Mouse (Mus musculus) forebrain, embryonic 16.5 days (tissue): ENCODE measurements around the gene Epha7. TPM values are rescaled to one million over a fixed set of nuclear protein-coding genes. Genes with fewer than 3 reads are reported as not detected.

Source experiments
- ATAC-seq: fragments of 200-750 bp; cut with Nextera tagmentation; 2 replicates; pipeline ENCODE4 v1.8.0; 2017; ENCODE audit warnings: mild to moderate bottlenecking, moderate library complexity
- H3K27ac ChIP-seq: fragments of 300-500 bp; sonication (generic); 2 replicates; pipeline ENCODE4 v1.5.1; 2014; ENCODE audit warnings: low read length, control low read depth
- H3K27me3 ChIP-seq: fragments of 300-500 bp; sonication (generic); replicated peaks from 2 replicates; pipeline ENCODE4 v1.6.1; 2014; ENCODE audit warnings: low read length; ENCODE audit not compliant: control insufficient read depth, insufficient read depth
- H3K36me3 ChIP-seq: fragments of 300-500 bp; sonication (generic); 2 replicates; pipeline ENCODE4 v1.6.1; 2014; ENCODE audit not compliant: control insufficient read depth, insufficient read depth
- H3K4me1 ChIP-seq: fragments of 300-500 bp; sonication (generic); replicated peaks from 2 replicates; pipeline ENCODE4 v1.6.1; 2014; ENCODE audit warnings: low read length; ENCODE audit not compliant: control insufficient read depth, insufficient read depth
- H3K4me2 ChIP-seq: fragments of 300-500 bp; sonication (generic); 2 replicates; pipeline ENCODE4 v1.6.1; 2014; ENCODE audit warnings: mild to moderate bottlenecking, low read length, control low read depth
- H3K4me3 ChIP-seq: fragments of 300-500 bp; sonication (generic); replicated peaks from 2 replicates; pipeline ENCODE4 v1.5.1; 2014; ENCODE audit warnings: mild to moderate bottlenecking, low read length, control low read depth
- H3K9ac ChIP-seq: fragments of 300-500 bp; sonication (generic); replicated peaks from 2 replicates; pipeline ENCODE4 v1.6.1; 2014; ENCODE audit warnings: low read depth, low read length, control low read depth
- H3K9me3 ChIP-seq: fragments of 300-500 bp; sonication (generic); 2 replicates; pipeline ENCODE4 v1.6.1; 2016; ENCODE audit warnings: low read length; ENCODE audit not compliant: control insufficient read depth
- WGBS: fragments of 180-500 bp; shearing (Covaris S2); extraction: QIAGEN DNeasy Blood & Tissue Kit; methylation state at CpG from one replicate; pipeline ENCODE4 v1.1.7; 2014; 5-methylcytosine and 5-hydroxymethylcytosine counted together
- polyA plus RNA-seq: library from polyadenylated mRNA; unstranded; fragments of >200 nt; fragmentation: Nextera tagmentation; extraction: Ambion mirVana; gene quantifications from 2 replicates; pipeline ENCODE4 v1.2.1, GENCODE M21; 2015

Epha7 gene
- polyA plus RNA-seq, 1 experiment from 2014 or later: 69.8 TPM

- no peak overlapping the region for H3K9ac ChIP-seq
- H3K36me3 ChIP-seq: no peaks in the 10 kb centered on the region
- no peaks in the 10 kb centered on the region for H3K4me1 ChIP-seq
- no peak overlapping the region for H3K4me2 ChIP-seq
- H3K27ac ChIP-seq: no peak overlapping the region
- no peaks in the 10 kb centered on the region for H3K9me3 ChIP-seq
- H3K27me3 ChIP-seq: no peaks in the 10 kb centered on the region
- ATAC-seq: peak; percentile 45
- WGBS: 19% methylated on average over 3 of the region's 3 CpGs
- H3K4me3 ChIP-seq: no peak overlapping the region
Measured at GRCm38 (mm10) chr4:28967584-28968315, 154.8 kb downstream of the Epha7 start.

DNA sequence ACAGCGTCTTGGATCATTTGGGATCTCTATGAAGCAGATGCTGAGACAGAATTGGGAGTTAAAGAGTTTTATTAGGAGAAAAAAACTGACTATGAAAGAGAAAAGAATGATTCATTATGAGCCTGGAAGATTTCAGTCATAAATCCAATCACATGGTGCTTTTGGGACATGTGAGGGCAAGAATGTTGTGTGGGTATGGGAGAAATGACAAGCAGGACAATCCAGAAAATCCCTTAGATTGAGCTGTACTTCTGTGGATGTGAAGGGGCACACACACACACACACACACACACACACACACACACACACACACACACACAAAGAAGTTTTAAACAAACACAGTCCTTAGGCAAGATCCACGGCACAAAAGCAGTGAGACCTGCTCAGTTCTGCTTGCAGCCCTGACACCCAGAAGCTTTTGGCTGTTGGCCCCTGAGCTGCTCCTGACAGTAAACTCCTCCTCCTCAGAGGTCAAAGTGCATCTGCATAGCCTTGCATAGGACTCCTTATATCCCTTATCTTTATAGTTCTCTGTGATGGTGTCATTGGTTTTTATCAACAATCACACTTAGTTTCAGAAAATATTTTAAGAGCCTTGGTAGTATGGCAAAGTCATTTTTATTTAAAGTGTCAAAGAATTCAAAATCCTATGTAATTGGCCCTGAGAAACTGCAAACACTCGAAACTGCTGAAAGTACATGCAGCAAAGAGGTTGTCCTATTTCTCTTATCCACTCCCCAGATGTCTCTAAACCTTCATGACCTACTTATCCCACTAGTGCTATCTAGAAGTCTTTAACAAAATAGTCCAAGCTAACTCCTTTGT lies 185.7 kb downstream of the Epha7 start:
- WGBS: 51% methylated on average over 3 of the region's 3 CpGs
- Histone ChIP-seq H3K4me1 (no peaks in the 10 kb centered on the region), H3K27me3 (no peaks in the 10 kb centered on the region), H3K27ac (no peak overlapping the region), H3K4me3 (no peak overlapping the region), H3K9me3 (no peaks in the 10 kb centered on the region; the same call in 1 of the 2 replicates), H3K9ac (no peak overlapping the region), H3K4me2 (no peak overlapping the region), H3K36me3 (no peaks in the 10 kb centered on the region)
- no peak for ATAC-seq

DNA sequence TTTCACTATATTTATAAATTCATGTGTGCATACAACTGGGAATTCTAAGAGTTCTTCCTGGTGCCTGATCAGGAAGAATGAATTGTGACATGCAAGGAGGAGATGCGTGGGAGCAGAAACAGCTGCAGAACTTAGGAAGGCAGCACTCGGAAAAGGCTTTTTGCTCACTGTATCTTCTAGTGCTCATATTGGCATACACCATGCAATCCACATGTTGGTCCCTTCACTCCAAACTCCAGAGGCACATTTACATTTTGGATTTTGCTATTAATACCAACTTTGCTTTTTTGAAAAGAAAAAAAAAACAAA lies 186.3 kb downstream of the Epha7 start:
- Histone ChIP-seq H3K27ac (no peak overlapping the region), H3K4me3 (no peak overlapping the region), H3K4me2 (no peak overlapping the region), H3K9ac (no peak overlapping the region), H3K9me3 (no peaks in the 10 kb centered on the region; the same call in 1 of the 2 replicates), H3K4me1 (no peaks in the 10 kb centered on the region), H3K27me3 (no peaks in the 10 kb centered on the region), H3K36me3 (no peaks in the 10 kb centered on the region)
- ATAC-seq: no peak
- 85% methylated on average over 2 of the region's 2 CpGs for WGBS

DNA sequence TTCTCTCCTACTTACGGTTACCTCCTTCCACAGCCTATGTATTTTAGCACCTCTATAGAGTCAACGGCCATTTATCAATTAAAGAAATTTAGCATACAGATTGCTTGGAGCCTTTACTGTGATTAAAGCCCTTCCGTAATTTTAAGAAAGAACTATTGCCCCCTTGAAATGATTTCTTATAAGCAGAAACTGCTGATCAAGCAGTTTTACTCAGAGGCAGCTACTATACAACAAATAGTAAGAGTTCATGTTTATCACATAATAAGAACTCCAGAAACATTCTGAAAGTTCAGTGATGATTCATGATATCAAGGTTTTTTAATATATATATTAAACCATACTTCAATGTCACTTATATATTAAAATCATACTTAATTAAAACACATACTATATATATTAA lies 197.4 kb downstream of the Epha7 start:
- 94% methylated on average over 3 of the region's 3 CpGs for WGBS
- Histone ChIP-seq H3K4me2 (no peak overlapping the region), H3K27me3 (no peaks in the 10 kb centered on the region), H3K4me1 (no peaks in the 10 kb centered on the region), H3K9me3 (no peaks in the 10 kb centered on the region), H3K4me3 (no peak overlapping the region), H3K36me3 (no peaks in the 10 kb centered on the region), H3K9ac (no peak overlapping the region), H3K27ac (no peak overlapping the region)
- ATAC-seq: no peak
